Mouse (Mus musculus) stomach, embryonic 14.5 days (tissue): ENCODE results near the gene Prkce. TPM values are rescaled to one million over a fixed set of nuclear protein-coding genes. Genes with fewer than 3 reads are reported as not detected.

Experiments used
- ATAC-seq: fragments of 200-750 bp; cut with Nextera tagmentation; 2 replicates; pipeline ENCODE4 v1.8.0; 2017; ENCODE audit warnings: low read depth, moderate TSS enrichment; ENCODE audit not compliant: insufficient number of reproducible peaks, insufficient read depth, low FRiP score
- H3K27ac ChIP-seq: fragments of 300-500 bp; sonication (generic); 2 replicates; pipeline ENCODE4 v1.5.1; 2014; ENCODE audit warnings: mild to moderate bottlenecking, low read length, moderate library complexity, mixed read lengths
- H3K27me3 ChIP-seq: fragments of 300-500 bp; sonication (generic); 2 replicates; pipeline ENCODE4 v1.6.1; 2014; ENCODE audit warnings: low read length, control low read depth, mixed read lengths; ENCODE audit not compliant: control insufficient read depth, insufficient read depth
- H3K36me3 ChIP-seq: fragments of 300-500 bp; sonication (generic); 2 replicates; pipeline ENCODE4 v1.6.1; 2014; ENCODE audit warnings: mild to moderate bottlenecking, control low read depth, low read length, moderate library complexity, mixed read lengths; ENCODE audit not compliant: control insufficient read depth, insufficient read depth
- H3K4me1 ChIP-seq: fragments of 300-500 bp; sonication (generic); 2 replicates; pipeline ENCODE4 v1.6.1; 2014; ENCODE audit warnings: low read length, control low read depth, mixed read lengths; ENCODE audit not compliant: control insufficient read depth, insufficient read depth
- H3K4me2 ChIP-seq: fragments of 300-500 bp; sonication (generic); replicated peaks from 2 replicates; pipeline ENCODE4 v1.6.1; 2014; ENCODE audit warnings: low read depth, low read length, control low read depth
- H3K4me3 ChIP-seq: fragments of 300-500 bp; sonication (generic); 2 replicates; pipeline ENCODE4 v1.5.1; 2014; ENCODE audit warnings: low read depth, low read length, control low read depth
- H3K9ac ChIP-seq: fragments of 300-500 bp; sonication (generic); replicated peaks from 2 replicates; pipeline ENCODE4 v1.6.1; 2014; ENCODE audit warnings: low read depth, mild to moderate bottlenecking, control low read depth, low read length, moderate library complexity, mixed read lengths
- H3K9me3 ChIP-seq: fragments of 300-500 bp; sonication (generic); 2 replicates; pipeline ENCODE4 v1.6.1; 2016; ENCODE audit warnings: low read depth, low read length, control low read depth; ENCODE audit not compliant: control insufficient read depth
- WGBS: fragments of 180-500 bp; shearing (Covaris S2); extraction: QIAGEN DNeasy Blood & Tissue Kit; methylation state at CpG from one replicate; pipeline ENCODE4 v1.1.7; 2014; 5-methylcytosine and 5-hydroxymethylcytosine counted together
- polyA plus RNA-seq: library from polyadenylated mRNA; unstranded; fragments of >200 nt; fragmentation: Nextera tagmentation; extraction: Ambion mirVana; gene quantifications from 2 replicates; pipeline ENCODE4 v1.2.1, GENCODE M21; 2014

Prkce gene
- polyA plus RNA-seq, 1 experiment from 2014 or later = 7.3 TPM

DNA sequence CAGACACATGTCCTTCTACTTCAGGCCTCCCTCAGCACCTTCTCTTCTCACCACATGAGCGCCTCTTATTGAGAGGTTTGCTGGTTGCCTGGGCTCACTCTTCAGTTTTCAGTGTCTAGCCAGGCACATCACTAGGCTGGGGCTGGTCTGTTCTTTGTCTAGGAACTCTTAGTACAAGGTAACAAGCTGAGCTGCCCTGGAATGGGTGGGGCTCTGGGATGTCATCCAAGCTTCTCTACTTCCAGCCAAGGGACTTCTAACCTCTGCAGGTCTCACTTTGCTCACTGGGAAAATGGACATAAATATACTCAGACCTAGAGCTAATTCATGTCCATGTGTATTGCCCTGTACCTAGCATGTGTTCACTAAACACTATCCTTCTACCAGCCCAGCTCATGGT is 230.6 kb downstream of the Prkce start:
- no peak overlapping the region for H3K4me2 ChIP-seq
- H3K27ac ChIP-seq = no peak overlapping the region
- H3K4me1 ChIP-seq = no peaks in the 10 kb centered on the region
- no peaks in the 10 kb centered on the region for H3K27me3 ChIP-seq
- no peaks in the 10 kb centered on the region for H3K9me3 ChIP-seq
- H3K9ac ChIP-seq = no peak overlapping the region
- ATAC-seq = no peak
- no peaks in the 10 kb centered on the region for H3K36me3 ChIP-seq
- no peak overlapping the region for H3K4me3 ChIP-seq
- WGBS = 94% methylated on average over 1 of the region's 1 CpGs

DNA sequence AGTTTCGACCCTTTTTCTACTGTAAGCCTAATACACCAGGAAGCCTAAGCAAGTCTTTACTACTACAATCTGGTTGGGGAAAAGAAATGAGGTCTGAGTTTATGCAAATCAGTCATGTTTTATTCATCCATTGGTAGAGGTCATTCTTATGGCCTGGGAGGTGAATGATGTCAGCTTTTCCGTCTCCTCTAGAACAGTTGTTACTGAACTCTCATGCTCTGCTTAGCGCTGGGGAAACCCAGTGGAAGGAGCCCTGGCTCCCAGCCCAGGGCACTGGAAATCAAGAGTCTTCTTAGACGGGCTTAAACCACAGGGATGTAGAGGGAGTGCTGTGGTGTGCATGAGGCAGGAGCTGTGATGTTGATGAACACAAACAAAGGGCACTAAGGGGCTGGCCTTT is 232.4 kb downstream of the Prkce start:
- Histone ChIP-seq H3K9ac (no peak overlapping the region), H3K4me1 (no peaks in the 10 kb centered on the region; the same call in 1 of the 2 replicates), H3K27me3 (no peaks in the 10 kb centered on the region), H3K4me2 (no peak overlapping the region), H3K4me3 (no peak overlapping the region), H3K36me3 (no peaks in the 10 kb centered on the region), H3K9me3 (no peaks in the 10 kb centered on the region), H3K27ac (no peak overlapping the region)
- ATAC-seq = no peak
- WGBS = 76% methylated on average over 4 of the region's 4 CpGs

DNA sequence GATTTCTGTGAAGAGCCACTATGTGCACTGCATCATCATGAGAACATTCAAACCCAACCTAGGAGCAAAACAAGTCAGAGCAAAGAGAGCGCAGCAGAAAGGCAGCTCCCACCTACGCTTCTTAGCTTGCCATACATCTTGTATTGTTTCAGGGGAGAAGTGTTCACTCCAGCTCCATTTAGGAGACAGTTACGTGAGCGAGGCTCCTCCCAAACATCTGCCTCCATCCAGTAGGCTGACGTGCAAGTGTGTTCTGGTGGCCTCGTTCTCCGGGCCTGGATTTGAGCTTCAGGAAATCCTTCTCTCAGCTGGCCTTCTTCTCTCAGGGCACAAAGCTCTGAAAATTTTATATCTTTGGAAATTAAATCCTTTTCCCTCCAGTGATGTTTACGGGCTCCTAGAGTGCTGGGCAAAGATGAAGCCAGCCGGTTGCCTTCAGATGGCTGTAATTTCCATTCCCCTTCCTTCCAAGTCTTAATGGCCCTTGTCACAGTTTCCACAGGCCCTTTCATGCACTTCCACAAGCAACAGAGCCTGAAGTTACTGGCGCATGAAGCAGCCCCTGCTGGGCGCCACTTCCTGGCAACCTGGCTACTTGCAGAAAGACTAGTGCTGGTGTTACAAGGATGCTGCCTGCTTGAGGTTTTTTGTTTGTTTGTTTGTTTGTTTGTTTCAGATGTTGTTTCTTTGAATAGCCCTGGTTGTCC is 237.4 kb downstream of the Prkce start:
- Histone ChIP-seq H3K27me3 (no peaks in the 10 kb centered on the region), H3K27ac (no peak overlapping the region)
- no peak for ATAC-seq

DNA sequence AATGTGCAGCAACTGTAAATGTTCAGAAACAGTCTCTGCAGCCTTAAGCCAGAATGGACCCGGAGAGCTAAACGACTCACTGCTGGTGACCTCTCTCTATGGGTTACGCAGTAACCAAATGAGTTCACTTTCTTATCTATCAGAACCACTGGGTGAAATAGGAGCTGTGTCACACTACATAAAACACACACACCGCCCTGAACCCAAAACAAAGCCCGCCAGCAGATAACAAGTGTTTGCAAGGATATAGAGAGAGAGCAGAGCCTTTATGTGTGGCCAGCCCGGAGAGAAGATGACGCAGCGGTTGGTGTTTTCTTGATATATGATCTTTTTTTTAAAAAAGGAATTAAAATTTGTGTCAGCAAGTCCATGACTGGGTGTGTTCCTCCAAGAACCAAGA is 238.1 kb downstream of the Prkce start:
- Histone ChIP-seq H3K9me3 (no peaks in the 10 kb centered on the region), H3K36me3 (no peaks in the 10 kb centered on the region), H3K27me3 (no peaks in the 10 kb centered on the region), H3K27ac (no peak overlapping the region), H3K4me3 (no peak overlapping the region), H3K4me2 (no peak overlapping the region), H3K9ac (no peak overlapping the region), H3K4me1 (no peaks in the 10 kb centered on the region; the same call in 1 of the 2 replicates)
- 67% methylated on average over 8 of the region's 8 CpGs for WGBS
- ATAC-seq = 0 out of 2 replicates have a peak, but pooled peaks have one; percentile 61

More for the DNA sequence above, 237.4 kb downstream of the Prkce start:
- Histone ChIP-seq H3K4me3 (no peak overlapping the region), H3K9me3 (no peaks in the 10 kb centered on the region), H3K9ac (no peak overlapping the region), H3K36me3 (no peaks in the 10 kb centered on the region), H3K4me2 (no peak overlapping the region), H3K4me1 (no peaks in the 10 kb centered on the region; the same call in 1 of the 2 replicates)
- 80% methylated on average over 11 of the region's 11 CpGs for WGBS

DNA sequence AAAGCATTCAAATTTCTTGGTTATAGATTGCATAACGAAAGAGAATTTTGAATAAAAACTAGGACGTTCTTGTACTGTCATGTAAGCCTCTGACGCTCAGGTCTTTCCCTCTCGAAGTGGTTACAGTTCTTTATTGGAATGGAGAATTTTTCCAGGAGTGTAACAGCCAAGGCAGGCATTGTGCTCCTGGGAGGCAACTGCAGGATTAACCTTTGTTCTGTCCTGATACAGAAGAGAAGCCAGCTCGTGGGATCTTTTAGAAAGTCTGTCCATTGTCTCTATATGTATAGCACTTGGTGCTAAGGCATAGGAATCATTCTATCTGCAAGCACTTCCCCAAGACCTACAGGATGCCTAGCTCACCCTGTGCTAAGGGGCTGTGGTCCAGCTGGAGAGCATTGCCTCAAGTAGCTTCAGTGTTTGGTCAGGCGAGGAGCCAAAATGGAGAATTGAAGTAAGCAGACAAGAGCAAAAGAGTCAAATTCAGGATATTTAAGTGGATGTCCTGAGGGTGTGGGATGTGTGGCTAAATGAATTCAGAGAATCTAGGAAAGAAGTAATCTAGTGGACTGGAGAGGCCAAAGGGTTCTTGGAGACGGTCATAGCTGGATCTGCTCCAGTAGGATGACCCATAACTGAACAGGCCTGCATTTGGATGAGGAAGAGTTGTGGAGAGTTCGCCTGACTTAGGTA is 240.5 kb downstream of the Prkce start:
- no peak overlapping the region for H3K9ac ChIP-seq
- no peaks in the 10 kb centered on the region for H3K36me3 ChIP-seq
- H3K4me1 ChIP-seq = peaks cover 7% of the 10 kb centered on the region
- no peak for ATAC-seq
- no peak overlapping the region for H3K4me2 ChIP-seq
- no peak overlapping the region for H3K4me3 ChIP-seq
- no peak overlapping the region for H3K27ac ChIP-seq
- H3K9me3 ChIP-seq = no peaks in the 10 kb centered on the region
- WGBS = 83% methylated on average over 8 of the region's 8 CpGs
- no peaks in the 10 kb centered on the region for H3K27me3 ChIP-seq

DNA sequence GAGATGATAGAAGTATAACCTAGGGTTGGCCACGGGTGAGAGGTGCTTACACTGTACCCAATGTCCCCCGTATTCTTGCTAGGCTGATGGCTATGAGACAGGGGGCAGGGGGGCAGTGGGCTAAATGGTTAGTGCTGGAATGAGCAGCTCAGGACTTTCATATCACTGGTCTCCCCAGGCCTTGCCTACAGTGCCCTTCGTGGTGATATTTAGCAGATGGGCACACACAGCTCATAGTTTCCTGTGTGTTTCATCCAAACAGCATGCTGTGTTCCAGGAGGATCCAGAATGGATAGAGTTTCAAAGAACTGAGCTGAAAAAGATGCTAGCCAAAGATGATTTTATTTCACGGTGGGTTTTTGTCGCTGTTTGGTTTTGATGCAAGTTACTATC is 241.0 kb downstream of the Prkce start:
- no peak for ATAC-seq
- Histone ChIP-seq H3K9me3 (no peaks in the 10 kb centered on the region), H3K27me3 (no peaks in the 10 kb centered on the region), H3K27ac (no peak overlapping the region), H3K36me3 (no peaks in the 10 kb centered on the region), H3K4me3 (no peak overlapping the region), H3K9ac (no peak overlapping the region), H3K4me2 (no peak overlapping the region), H3K4me1 (peaks cover 7% of the 10 kb centered on the region)
- 84% methylated on average over 5 of the region's 5 CpGs for WGBS

DNA sequence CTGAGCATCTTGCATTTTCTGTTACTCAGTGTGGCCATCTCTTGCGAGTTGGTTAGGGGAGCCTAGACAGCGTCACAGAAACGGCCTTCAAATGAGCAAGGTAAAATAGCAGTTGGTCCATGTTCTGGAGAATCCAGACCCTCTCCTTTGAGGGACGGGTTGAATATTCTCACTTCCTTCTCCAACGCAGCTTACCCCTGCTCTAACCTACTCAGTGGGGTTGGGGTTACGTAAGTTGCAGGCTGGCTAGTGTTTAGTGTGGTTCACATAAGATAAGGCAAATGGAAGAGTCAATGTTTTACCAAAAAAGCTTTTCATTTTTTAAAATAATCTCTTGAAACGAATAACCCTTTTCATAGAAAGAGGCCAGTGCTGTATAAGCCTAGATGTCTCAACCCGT is 241.9 kb downstream of the Prkce start:
- no peak overlapping the region for H3K4me3 ChIP-seq
- H3K4me1 ChIP-seq = peaks cover 7% of the 10 kb centered on the region
- 84% methylated on average over 8 of the region's 8 CpGs for WGBS
- no peaks in the 10 kb centered on the region for H3K27me3 ChIP-seq
- no peak overlapping the region for H3K4me2 ChIP-seq
- H3K36me3 ChIP-seq = no peaks in the 10 kb centered on the region
- H3K9ac ChIP-seq = no peak overlapping the region
- ATAC-seq = no peak
- no peak overlapping the region for H3K27ac ChIP-seq
- no peaks in the 10 kb centered on the region for H3K9me3 ChIP-seq

DNA sequence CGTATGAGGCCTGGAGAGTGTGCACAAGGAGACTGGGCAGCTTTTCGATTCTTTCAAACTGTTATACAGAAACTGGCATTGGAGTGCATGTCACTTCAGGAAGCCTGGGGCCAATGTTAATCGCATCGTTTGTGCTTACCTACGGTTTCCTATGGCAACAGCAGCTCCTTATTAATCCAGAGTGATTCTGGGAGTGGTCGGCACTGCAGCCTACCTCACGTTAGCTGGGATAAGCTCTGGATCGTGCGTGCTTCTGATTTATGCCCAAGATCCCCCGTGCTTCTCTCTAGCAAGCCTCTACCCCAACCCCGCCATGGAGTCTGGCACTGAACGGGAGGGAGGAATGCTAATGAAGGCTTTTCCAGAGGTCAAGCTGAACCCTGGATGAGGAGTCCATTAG is 242.9 kb downstream of the Prkce start:
- WGBS = 70% methylated on average over 12 of the region's 12 CpGs
- no peak for ATAC-seq
- no peak overlapping the region for H3K27ac ChIP-seq

More for the DNA sequence above, 242.9 kb downstream of the Prkce start:
- H3K4me2 ChIP-seq = no peak overlapping the region
- no peaks in the 10 kb centered on the region for H3K27me3 ChIP-seq
- no peaks in the 10 kb centered on the region for H3K9me3 ChIP-seq
- H3K4me1 ChIP-seq = peaks cover 7% of the 10 kb centered on the region
- H3K36me3 ChIP-seq = no peaks in the 10 kb centered on the region
- H3K9ac ChIP-seq = no peak overlapping the region
- no peak overlapping the region for H3K4me3 ChIP-seq
